Mouse (Mus musculus): ENCODE data around the gene Olfr1189. TPM values are rescaled to one million over a fixed set of nuclear protein-coding genes. Genes with fewer than 3 reads are reported as not detected.
"Not testable (repeated sequence)": the region's sequence is repeated elsewhere in the genome, so short reads cannot be mapped to it uniquely, and the experiment has no call there.

The Olfr1189 gene
- polyA plus RNA-seq (2012; rRNA removed) = not detected in 2 replicates

DNA sequence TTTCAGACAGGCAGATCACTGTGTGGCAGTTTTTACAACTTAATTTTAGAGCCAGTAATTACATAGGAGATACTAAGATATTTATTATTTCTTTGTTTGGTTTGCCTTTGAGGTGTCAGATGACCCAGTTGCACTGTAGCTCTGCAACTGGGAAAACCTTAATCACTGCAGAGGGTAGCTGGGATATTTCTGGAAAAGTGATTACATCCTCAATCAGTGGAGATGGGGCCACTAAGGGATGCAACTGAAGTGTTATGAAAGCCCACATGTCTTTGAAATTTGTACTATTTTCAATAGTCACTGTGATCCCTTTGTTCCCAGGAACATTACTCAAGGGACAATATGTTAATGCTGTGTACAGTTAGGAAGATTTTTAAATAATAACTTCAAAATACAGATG lies at the start of gene Olfr1189:
Gene Olfr1189 (plus strand): TSS at position 301 of the 400 bp plus-strand sequence.
- no peak for DNase-seq (ENCODE audit: low read depth)

DNA sequence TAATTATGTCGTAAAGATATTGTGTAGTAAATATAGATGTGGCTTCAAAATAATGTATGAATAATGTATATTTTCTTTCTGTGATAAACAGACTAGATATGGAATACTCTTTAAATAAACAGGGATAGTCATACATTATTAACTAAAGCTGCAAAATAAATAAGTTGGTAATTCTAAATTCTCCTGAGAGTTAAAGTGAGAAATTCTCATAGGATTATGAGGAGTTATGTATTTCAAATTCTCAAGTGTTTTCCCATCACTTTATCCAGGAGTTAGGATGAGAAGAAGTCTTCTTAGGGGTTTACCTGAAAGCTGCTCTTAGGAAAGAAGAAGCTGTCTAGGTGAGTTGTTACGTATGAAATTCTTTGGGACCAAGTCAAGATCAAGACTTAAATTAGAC lies 29.6 kb upstream of the Olfr1189 start, which contains the start of gene Olfr1188:
Gene Olfr1188 (plus strand): TSS at position 301 of the 400 bp plus-strand sequence.
- no peak for DNase-seq (ENCODE audit: low read depth)

DNA sequence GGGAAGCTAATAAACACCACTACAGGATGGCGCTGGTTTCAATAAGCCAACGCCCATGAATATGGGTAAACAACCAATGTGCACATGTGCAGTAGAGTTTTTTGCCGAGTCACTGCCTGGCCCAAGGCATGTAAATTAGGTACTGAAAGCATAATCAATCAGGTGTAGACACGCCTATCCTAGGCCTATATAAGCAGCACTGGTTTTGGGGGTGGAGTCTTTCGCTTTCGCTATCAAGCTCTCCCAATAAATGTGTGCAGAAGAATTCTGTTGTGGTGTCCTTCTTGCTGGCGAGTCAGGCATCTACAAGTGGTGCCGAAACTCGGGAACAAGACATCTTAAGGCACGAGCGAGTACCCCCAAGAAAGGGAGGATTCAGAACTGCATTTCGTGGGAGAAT lies 13.6 kb upstream of the Olfr1189 start:
- DNase-seq (ENCODE audit: low read depth) = not testable (repeated sequence)

DNA sequence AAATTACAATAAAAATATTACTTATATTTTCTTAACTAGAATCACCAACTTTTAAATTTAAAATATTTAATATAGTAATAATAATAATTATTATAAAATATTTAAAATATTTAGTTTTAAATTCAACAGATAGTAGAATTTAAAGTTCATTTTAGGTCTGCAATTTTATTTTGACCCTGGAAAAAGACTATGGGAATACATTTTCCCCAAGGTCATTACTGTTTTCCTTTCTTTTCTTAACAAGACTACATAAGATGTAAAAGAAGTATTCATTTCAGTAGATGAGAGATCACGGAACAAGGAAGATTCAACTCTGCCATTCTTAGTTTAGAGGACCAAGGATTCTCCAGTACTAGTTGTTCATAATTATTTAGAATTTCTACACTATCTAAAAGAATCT lies 54.0 kb downstream of the Olfr1189 start, which contains the start of gene Olfr1191-ps1:
Gene Olfr1191-ps1 (plus strand): TSS at position 301 of the 400 bp plus-strand sequence.
- DNase-seq (ENCODE audit: low read depth) = not testable (repeated sequence)

Other genes with a start within 250 kb of the Olfr1189 start
- not detected in 2 replicates for gene Olfr1176, start 249.7 kb upstream of the Olfr1189 start, polyA plus RNA-seq (2012; rRNA removed)
- not detected in 2 replicates for gene Olfr1177-ps, start 240.0 kb upstream of the Olfr1189 start, polyA plus RNA-seq (2012; rRNA removed)
- not detected in 2 replicates for gene Olfr1178, start 199.4 kb upstream of the Olfr1189 start, polyA plus RNA-seq (2012; rRNA removed)
- not detected in 2 replicates for gene Olfr1179, start 180.0 kb upstream of the Olfr1189 start, polyA plus RNA-seq (2012; rRNA removed)
- gene Olfr1180, start 167.3 kb upstream of the Olfr1189 start, polyA plus RNA-seq (2012; rRNA removed) = not detected in 2 replicates
- not detected in 2 replicates for gene Olfr1181, start 160.3 kb upstream of the Olfr1189 start, polyA plus RNA-seq (2012; rRNA removed)
- gene Gm13757, start 137.3 kb upstream of the Olfr1189 start, polyA plus RNA-seq (2012; rRNA removed) = not detected in 2 replicates
- gene Olfr1183, start 131.6 kb upstream of the Olfr1189 start, polyA plus RNA-seq (2012; rRNA removed) = not detected in 2 replicates
- gene Olfr1184, start 102.9 kb upstream of the Olfr1189 start, polyA plus RNA-seq (2012; rRNA removed) = not detected in 2 replicates
- gene Olfr1185-ps1, start 93.1 kb upstream of the Olfr1189 start, polyA plus RNA-seq (2012; rRNA removed) = not detected in 2 replicates
- gene Olfr1186, start 67.9 kb upstream of the Olfr1189 start, polyA plus RNA-seq (2012; rRNA removed) = not detected in 2 replicates
- gene Olfr1188, start 29.5 kb upstream of the Olfr1189 start, polyA plus RNA-seq (2012; rRNA removed) = not detected in 2 replicates
- gene Olfr1191-ps1, start 54.1 kb downstream of the Olfr1189 start, polyA plus RNA-seq (2012; rRNA removed) = not detected in 2 replicates
- gene Olfr1192-ps1, start 62.1 kb downstream of the Olfr1189 start, polyA plus RNA-seq (2012; rRNA removed) = not detected in 2 replicates
- gene Olfr1193, start 89.2 kb downstream of the Olfr1189 start, polyA plus RNA-seq (2012; rRNA removed) = not detected in 2 replicates
- gene Olfr1195, start 102.7 kb downstream of the Olfr1189 start, polyA plus RNA-seq (2012; rRNA removed) = not detected in 2 replicates
- not detected in 2 replicates for gene Olfr1196, start 118.1 kb downstream of the Olfr1189 start, polyA plus RNA-seq (2012; rRNA removed)
- not detected in 2 replicates for gene Olfr1197, start 145.9 kb downstream of the Olfr1189 start, polyA plus RNA-seq (2012; rRNA removed)
- not detected in 2 replicates for gene Olfr1198, start 164.9 kb downstream of the Olfr1189 start, polyA plus RNA-seq (2012; rRNA removed)
- gene Olfr1199, start 174.0 kb downstream of the Olfr1189 start, polyA plus RNA-seq (2012; rRNA removed) = not detected in 2 replicates
- gene Olfr1200, start 184.0 kb downstream of the Olfr1189 start, polyA plus RNA-seq (2012; rRNA removed) = not detected in 2 replicates
- gene Olfr1201, start 206.6 kb downstream of the Olfr1189 start, polyA plus RNA-seq (2012; rRNA removed) = not detected in 2 replicates
- gene Olfr1202, start 228.0 kb downstream of the Olfr1189 start, polyA plus RNA-seq (2012; rRNA removed) = not detected in 2 replicates
- not detected in 2 replicates for gene Olfr1205, start 243.3 kb downstream of the Olfr1189 start, polyA plus RNA-seq (2012; rRNA removed)